Mouse (Mus musculus): ENCODE results near the gene Sp2.

The Sp2 gene

GRCm38 (mm10) chr11:96969746-96970145, 13.0 kb downstream of the Sp2 start:
- DNase-seq = no peak

- no peak for DNase-seq
Observed at GRCm38 (mm10) chr11:96969280-96969722, 13.5 kb downstream of the Sp2 start.

- DNase-seq = no peak
Observed at GRCm38 (mm10) chr11:96968476-96968875, 14.3 kb downstream of the Sp2 start.

GRCm38 (mm10) chr11:96967544-96968269, 15.1 kb downstream of the Sp2 start:
- DNase-seq = peak in 1 of 2 experiments; percentile 22

- DNase-seq = peak; percentile 56 to 64
Observed at GRCm38 (mm10) chr11:96966914-96967543, 15.7 kb downstream of the Sp2 start.

- DNase-seq = no peak
Observed at GRCm38 (mm10) chr11:96966172-96966571, 16.6 kb downstream of the Sp2 start.

GRCm38 (mm10) chr11:96963580-96963979, 19.2 kb downstream of the Sp2 start:
- peak; percentile 82 to 85 for DNase-seq

- peak; percentile 57 to 77 for DNase-seq
Observed at GRCm38 (mm10) chr11:96957061-96957805, 25.5 kb downstream of the Sp2 start.

- peak in 1 of 2 experiments; percentile 47 for DNase-seq
Observed at GRCm38 (mm10) chr11:96956009-96956724, 26.6 kb downstream of the Sp2 start.

GRCm38 (mm10) chr11:96955094-96955493, 27.7 kb downstream of the Sp2 start:
- DNase-seq = no peak

- DNase-seq = peak; percentile 38 to 55
Observed at GRCm38 (mm10) chr11:96952896-96953295, 29.9 kb downstream of the Sp2 start.

- peak; percentile 35 to 59 for DNase-seq
Observed at GRCm38 (mm10) chr11:96952426-96952825, 30.3 kb downstream of the Sp2 start.

- DNase-seq = peak in 1 of 2 experiments; percentile 35
Observed at GRCm38 (mm10) chr11:96950767-96951166, 32.0 kb downstream of the Sp2 start.

GRCm38 (mm10) chr11:96947849-96948248, 34.9 kb downstream of the Sp2 start:
- DNase-seq = peak in 1 of 2 experiments; percentile 33

GRCm38 (mm10) chr11:96946498-96946897, 36.3 kb downstream of the Sp2 start:
- DNase-seq = no peak

- peak in 1 of 2 experiments; percentile 34 for DNase-seq
Observed at GRCm38 (mm10) chr11:96944844-96945580, 37.7 kb downstream of the Sp2 start.

- DNase-seq = peak; percentile 86 to 92
Observed at GRCm38 (mm10) chr11:96943746-96944304, 38.9 kb downstream of the Sp2 start, which contains the start of gene Pnpo. TSS of gene Pnpo (minus strand) at chr11:96943986.

GRCm38 (mm10) chr11:96941989-96942590, 40.7 kb downstream of the Sp2 start:
- DNase-seq = no peak

- DNase-seq = peak in 1 of 2 experiments; percentile 33
Observed at GRCm38 (mm10) chr11:96940578-96941465, 41.9 kb downstream of the Sp2 start.

- no peak for DNase-seq
Observed at GRCm38 (mm10) chr11:96938426-96938800, 44.3 kb downstream of the Sp2 start.

Data from thymus, postnatal 36 days (tissue).